9 mouse cellular contexts compared by ENCODE assay signal in the genomic region with DNA sequence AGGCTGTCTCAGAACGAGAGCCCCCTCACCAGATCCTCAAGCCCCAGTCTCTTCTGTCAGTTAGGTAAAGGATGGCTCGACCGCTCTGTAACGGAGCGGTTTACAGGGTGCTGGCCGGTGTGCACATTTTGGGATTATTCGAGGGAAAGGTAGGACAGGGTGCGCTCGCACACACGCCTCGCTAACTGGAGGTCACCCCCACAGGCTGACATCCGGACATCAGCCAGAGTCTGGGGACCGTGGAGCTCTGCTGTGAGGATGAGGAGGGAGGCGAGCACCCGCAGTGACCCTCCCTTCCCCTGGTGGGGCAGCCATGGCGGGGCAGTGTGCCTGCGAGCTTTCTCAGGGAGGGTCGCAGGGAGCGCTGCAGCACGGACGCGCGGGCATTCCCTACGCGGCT. TPM values are rescaled to one million over a fixed set of nuclear protein-coding genes. Genes with fewer than 3 reads are reported as not detected.
DNase-seq lines count a peak whose midpoint lies in the region.
"Had no signal": no experiment of that assay in that cellular context is flagged by ENCODE, and none has a peak within 500 bp of the region (broad histone marks: within the 10 kb centered on the region; RNA-seq: fewer than 3 reads in every experiment).

No protein-coding gene starts in this region.

- peak; percentile 1 to 18 for DNase-seq in adrenal gland, adult 18-20 months (ENCODE audit: low spot score in 2 of 2)
- peak; percentile 21 for DNase-seq in cerebellum, adult 9-11 months
- peak; percentile 4 for DNase-seq in gastrocnemius, postnatal 25 days
- DNase-seq in kidney, adult 11 months, result peak; percentile 6
- peak; percentile 0 to 4 for DNase-seq in layer of hippocampus, postnatal 36 days
- peak; percentile 13 for DNase-seq in lung, postnatal 36 days
- DNase-seq in spleen, adult 18-20 months, result peak; percentile 5 to 9
- peak; percentile 16 for DNase-seq in thymus, postnatal 4 days

RNA-seq across cellular contexts. Expression of a gene that starts 27.4 kb away (rescaled TPM):
- not detected for total RNA-seq in adrenal gland, adult 18-20 months (2021)
- total RNA-seq in gastrocnemius, postnatal 25 days (2021), result not detected
- not detected for total RNA-seq in layer of hippocampus, postnatal 36 days (2021)
- total RNA-seq: granulocyte monocyte progenitor cell, adult 5-6 weeks had no signal

Comparison
In these comparisons a context has a peak if more than half of its experiments do, and no peak if none do; other contexts are left out.
1. Peak in every context shown above with its lines: DNase-seq.